Mouse (Mus musculus) liver (tissue): ENCODE results near the gene Angptl4.
A peak's percentile ranks its signal among the peaks of the same experiment; 100 is the strongest.
"Not testable (repeated sequence)": the region's sequence is repeated elsewhere in the genome, so short reads cannot be mapped to it uniquely, and the experiment has no call there.

Source experiments
- DNase-seq: peaks from one replicate; pipeline ENCODE4 v3.0.0-alpha.2; 2020; ENCODE audit warnings: mixed read lengths

Gene Angptl4

DNA sequence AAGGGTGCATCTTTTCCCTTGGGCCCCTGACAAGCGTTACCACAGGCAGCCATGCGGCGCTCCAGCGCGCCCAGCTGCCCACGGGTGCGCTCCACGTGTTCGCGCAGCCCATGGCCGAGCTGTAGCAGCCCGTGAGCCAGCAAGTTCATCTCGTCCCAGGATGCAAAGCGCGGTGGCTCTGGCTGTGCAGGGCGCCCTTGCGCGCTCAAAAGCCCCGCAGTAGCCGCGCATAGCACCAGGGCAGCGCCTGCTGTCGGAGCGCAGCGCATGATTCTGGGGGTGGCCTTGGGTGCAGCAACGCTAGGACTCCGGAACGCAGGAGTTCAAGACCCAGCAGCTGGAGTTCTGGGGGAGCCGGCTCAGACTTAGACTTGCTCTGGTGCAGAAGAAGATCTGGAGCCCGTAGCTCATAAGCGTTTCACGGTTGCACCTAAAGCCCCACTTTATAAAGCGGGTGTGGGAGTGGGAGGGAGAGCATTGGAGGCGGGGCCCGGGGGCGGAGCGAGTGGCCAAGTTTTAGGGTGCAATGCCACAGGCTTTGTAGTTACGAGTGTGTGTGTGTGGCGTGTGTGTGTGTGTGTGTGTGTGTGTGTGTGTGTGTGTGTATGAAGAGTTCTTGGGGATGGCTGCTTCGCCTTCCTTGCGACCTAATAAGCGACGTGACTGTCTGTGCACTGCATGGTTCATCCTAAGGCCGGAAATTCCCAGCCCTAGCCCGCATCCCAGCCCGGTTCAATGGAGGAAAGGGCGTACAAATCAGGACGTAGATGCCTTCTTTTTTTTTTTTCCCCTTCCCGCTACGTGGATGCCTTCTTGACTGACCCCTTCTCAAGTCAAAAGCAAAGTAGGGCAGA lies at the start of gene Angptl4:
Gene Angptl4, minus strand, starts transcription at position 707 of the 854 bp plus-strand sequence.
- peak; percentile 78 for DNase-seq

DNA sequence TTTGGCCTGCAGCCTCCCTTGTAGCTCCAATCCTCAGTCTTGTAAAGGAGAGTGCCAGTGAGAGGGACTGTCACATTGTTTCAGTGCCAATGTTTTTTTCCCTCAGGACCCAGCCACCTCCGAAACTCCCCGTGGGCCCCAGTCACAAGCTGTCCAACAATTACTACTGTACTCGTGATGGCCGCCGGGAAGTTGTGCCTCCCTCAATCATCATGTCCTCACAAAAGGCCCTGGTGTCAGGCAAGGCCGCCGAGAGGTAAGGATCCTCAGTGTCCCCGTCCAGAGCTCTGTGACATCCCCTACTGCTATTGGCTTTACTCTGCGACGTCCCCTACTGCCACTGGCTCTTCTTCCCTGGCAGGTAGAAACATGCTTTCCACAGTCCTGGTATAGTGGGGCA lies 47.9 kb upstream of the Angptl4 start:
- DNase-seq: no peak

DNA sequence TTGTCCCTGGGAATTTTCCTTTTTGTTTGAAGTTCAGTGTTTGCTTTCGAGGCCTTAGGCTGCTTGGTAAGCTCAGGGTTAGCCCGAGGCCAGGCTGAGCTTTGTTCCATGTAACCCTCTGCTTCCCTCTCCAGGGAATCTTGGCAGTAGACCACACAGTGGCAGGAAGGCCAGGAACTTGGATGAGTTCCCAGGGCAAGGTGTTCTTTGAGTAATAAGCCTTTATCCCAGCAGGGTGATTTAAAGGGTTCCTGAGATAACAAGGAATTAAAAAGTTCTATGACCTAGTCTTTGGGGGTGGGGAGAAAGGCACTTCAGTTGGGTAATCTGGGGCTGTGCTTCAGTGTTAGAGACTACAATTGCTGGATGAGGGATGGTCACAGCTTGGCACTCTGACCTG lies 47.3 kb upstream of the Angptl4 start:
- DNase-seq: no peak

DNA sequence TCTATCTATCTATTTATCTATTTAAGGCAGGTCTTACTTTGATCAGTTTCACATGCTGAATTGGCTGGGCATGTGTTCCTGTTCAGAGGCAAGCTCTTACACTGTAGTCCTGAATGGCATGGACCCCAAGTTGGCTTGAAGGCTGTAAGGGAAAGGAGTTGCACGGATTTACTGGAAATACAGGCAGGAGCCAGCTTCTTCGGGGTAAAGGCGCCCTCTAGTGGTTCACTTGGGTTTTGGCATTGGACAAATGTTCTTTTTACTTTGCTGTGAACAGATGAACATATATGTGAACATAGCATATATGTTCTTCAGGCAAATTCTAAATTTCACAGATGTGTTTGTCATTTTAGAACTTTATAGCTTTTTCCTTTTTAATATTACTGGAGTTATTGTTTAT lies 45.2 kb upstream of the Angptl4 start:
- DNase-seq: peak; percentile 77

DNA sequence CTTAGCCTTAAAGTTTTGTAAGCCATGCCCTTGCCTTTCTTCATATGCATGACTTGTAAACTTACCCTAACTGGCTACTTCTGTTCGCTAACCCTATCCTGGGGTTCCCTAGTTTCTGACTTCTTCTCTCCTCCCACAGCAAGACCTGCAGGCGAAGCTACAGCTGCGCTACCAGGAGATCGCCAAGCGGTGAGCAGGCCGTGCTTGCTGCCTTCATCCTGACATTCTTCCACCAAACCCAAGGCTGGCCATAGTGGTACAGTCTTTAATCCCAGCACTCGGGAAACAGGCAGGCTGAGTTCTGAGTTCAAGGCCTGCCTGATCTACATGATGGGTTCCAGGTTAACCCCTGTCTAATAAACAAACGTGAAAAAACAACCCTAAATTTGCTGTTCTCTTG lies 43.8 kb upstream of the Angptl4 start:
- DNase-seq: no peak

DNA sequence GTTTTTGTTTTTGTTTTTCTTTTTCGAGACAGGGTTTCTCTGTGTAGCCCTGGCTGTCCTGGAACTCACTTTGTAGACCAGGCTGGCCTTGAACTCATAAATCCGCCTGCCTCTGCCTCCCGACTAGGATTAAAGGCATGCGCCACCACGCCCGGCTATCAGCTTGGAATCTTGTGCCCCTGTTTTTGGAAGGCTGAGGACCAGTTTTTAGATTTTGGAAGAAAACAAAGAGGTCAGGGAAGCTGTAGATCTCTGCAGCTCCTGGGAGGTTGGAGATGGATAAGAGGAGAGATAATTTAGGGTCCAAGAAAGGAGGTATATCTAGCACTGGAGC lies 43.3 kb upstream of the Angptl4 start:
- not testable (repeated sequence) for DNase-seq

DNA sequence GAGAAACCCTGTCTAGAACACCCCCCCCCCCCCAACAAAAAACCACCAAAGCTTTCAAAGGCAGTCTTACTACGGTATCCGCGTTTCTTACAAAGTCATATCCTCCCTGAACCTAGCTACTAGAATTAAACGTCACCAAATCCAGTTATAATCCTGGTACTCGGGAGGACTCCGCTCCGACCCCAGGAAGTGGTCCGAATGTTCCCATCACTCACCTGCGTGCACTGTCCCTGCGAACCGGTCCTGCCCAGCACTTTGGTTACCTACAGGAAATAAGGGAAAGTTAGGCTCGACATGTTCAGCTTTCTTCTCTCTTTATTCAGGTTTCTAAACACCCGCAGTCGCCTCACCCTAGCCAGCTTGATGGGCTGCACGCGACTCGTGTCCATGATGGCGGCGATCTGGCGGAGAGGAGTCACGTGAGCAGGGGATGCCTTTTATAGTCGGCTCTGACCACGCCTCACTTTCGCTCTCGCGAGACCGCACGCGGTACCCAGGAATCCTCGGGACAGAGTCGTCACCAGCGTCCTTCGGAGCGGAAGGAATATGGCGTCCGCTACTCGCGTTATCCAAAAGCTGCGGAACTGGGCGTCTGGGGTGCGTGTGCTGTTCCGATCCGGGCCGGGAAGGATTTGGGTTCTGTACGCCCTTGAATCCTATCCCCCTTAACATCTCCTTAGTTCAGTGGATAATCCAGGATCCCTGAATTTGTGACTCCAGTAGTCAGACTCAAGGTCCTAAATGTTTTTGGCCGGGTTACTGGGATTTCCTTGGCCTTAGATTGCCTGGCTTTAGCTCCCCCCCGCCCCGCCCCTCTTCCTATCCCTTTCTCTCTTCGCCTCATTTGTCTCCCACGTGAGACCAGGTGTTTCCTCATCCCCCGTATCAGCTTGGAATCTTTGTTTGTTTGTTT lies 42.7 kb upstream of the Angptl4 start, which contains the start of the genes Rps28 and Ndufa7:
Gene Rps28, minus strand, starts transcription at position 479 of the 913 bp plus-strand sequence.
Gene Ndufa7, plus strand, starts transcription at position 489 of the 913 bp plus-strand sequence.
- DNase-seq: peak; percentile 97

DNA sequence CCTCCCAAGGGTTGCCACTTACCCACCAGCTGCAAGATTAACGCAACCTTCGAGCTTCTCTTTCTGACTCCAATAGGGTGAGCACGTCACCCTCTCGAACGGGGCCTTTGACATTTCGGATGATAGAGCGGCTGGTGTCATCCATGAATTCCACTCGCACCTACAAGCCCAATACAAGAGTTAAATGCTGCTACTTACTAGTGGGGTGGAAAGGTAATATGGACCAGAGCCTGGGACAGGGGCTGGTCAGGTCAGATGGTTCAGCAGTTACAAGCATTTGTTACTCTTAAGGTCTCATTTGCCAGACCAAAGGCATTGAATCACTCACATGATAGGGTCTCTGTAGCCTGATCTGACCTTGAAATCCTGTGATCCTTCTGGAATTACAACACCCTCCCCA lies 41.5 kb upstream of the Angptl4 start:
- DNase-seq: not testable (repeated sequence)

DNA sequence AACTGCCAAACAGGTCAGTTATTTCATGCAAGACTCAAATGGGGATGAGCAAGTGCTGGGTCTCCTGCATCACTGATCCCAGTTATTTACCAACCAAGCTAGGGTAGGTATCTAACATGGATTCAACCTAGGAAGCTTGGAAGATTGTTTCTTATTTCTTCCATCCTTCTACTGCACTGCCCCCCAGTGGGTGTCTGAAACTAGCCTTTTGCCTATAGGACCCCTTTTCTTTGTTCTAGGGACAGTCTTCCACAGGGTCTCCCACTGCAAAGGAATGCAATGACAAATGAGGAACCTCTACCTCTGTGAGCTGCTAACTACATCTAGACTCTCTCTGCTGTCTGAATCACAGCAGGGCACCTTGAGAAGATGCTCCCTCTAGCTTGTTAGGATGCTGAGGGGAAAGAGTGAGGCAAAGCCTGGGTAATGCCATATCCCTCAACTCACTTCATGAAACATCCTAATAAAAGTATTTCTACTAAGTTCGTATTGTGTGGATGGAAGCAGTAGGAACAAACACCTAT lies 40.9 kb upstream of the Angptl4 start:
- no peak for DNase-seq

DNA sequence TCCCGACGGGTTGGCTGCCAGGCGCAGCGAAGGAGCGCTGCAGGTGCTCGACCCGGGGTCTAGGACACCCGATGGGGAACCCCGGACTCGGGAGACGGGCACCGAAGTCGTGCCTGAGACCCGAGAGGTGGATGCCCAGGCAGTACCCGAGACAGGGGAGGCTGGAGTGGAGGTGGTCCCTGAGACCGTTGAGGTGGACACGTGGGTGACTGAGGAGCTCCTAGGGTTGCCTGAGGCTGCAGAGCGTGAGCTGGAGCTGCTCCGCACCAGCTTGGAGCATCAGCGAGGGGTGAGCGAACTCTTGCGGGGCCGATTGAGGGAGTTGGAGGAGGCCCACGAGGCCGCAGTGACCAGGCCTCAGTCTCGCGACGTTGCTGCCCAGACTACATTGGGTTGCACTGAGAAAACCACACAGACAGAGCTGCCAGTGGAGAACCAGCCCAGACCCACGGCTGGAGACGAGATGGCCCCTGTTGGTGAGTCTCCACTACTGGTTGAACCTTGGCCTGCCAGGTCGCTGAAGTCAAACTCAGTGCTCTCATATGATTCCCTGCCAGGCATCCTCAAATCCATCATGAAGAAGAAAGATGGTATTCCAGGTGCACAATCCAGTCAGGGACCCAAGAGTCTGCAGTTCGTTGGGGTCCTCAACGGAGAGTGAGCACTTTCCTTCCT lies 36.5 kb upstream of the Angptl4 start:
- no peak for DNase-seq

DNA sequence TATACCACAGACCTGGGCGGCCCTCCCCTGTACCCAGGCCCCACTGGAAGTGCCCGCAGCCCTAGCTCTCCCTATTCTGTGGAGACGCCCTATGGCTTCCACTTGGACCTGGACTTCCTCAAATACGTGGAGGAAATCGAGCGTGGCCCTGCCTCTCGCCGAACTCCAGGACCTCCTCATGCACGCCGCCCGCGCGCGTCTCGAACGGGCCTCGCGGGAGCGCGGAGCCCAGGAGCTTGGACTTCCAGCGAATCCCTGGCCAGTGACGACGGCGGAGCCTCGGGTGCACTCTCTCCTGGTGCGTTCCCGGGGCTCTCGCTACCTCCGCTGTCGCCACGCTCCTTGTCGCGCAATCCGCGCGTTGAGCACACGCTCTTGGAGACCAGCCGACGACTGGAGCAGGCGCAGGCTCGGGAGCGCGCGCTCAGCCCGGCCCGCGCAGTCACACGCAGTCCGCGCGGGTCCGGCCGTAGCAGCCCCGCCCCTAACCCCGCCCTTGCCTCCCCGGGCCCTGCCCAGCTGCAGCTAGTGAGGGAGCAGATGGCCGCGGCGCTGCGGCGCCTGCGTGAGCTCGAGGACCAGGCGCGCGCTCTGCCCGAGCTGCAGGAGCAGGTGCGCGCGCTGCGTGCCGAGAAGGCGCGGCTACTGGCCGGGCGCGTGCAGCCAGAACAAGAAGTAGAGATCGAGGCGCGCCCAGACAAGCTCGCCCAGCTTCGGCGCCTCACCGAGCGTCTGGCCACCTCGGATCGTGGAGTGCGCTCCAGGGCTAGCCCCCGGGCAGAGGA lies 35.7 kb upstream of the Angptl4 start:
- DNase-seq: peak; percentile 98

DNA sequence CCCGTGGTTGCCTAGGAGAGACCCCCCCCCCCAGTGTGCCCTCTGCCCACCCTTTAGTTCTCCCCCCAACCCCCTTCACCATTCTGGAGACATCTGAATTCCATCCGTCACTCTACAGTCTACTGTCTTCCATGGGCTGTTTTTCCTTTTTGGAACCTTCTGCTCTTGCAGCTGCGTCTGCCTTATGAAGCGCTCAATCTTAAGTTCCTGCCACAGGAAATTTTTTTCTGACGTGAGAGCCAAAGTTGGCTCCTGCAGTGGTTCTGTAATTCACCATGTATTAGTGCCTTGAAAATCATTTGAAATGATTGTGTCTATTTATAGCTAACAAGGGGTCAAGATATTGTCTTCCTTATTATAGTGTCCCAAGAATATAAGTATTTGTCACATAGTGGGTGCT lies 35.0 kb upstream of the Angptl4 start:
- DNase-seq: no peak

DNA sequence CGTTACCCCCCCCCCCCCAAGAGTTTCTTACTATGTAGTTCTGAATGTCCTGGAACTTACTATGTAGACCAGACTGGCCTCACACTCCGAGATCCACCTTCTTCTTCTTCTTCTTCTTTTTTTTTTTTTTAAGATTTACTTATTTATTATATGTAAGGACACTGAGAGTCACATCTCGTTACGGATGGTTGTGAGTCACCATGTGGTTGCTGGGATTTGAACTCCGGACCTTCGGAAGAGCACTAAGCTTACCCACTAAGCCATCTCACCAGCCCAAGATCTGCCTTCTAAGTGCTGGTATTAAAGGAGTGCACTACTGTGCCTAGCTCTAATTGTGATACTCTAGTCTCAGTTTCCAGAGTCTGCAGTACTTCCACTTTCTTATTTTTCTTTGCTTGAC lies 33.8 kb upstream of the Angptl4 start:
- DNase-seq: no peak

DNA sequence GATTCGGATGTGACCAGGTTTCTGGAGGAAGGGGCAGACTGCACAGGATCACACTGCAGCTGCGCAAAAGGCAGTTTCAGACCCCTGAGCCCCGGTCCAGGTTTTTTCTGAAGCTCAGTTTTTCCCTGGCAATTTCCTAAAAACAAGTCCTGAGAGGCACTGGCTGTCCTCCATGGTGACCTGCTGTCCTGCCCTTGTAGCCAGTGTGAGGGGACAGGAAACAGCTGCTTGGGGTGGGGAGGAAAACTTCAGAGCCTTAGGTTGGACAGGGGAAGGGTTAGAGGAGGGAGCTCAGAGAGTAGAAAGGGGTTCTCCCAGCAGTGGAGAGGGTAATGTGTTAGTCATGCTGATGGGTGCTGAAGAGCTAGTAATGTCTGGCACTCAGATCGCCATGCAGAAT lies 31.4 kb upstream of the Angptl4 start:
- DNase-seq: no peak

DNA sequence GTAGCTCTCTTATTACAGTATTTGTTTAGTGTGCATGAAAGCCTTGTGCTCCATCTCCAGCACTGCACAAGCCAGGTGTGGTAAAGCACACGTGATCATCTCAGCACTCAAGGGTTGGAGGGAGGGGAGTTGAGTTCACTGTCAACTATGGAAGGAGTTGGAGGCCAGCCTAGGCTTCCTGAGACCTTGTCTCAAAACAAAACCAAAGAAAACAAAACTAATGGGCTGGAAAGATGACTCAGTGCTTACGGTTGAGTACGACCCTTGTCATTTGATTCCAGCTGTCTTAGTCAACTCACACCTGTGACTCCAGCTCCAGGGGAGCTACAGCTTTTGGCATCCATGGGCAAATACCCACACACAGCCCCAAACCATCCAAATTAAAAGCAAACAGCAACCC lies 30.8 kb upstream of the Angptl4 start:
- no peak for DNase-seq

DNA sequence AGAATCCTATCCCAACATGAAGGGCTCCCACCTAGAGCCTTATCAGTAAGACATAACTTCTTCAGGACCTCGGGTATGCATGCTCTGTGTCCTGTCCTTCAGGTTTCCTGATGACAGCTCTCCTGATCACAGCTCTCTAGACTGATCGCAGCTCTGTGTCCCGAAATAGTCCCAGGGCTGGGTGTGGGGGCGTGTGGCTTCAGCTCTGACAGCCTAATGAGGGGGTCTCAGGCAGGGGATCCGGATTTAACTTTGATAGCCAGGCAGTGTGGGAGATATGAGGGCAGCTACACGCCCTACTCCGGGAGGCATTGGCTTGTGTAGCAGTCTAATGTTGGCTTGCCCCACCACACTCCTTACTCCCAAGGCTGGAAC lies 29.5 kb upstream of the Angptl4 start:
- no peak for DNase-seq

DNA sequence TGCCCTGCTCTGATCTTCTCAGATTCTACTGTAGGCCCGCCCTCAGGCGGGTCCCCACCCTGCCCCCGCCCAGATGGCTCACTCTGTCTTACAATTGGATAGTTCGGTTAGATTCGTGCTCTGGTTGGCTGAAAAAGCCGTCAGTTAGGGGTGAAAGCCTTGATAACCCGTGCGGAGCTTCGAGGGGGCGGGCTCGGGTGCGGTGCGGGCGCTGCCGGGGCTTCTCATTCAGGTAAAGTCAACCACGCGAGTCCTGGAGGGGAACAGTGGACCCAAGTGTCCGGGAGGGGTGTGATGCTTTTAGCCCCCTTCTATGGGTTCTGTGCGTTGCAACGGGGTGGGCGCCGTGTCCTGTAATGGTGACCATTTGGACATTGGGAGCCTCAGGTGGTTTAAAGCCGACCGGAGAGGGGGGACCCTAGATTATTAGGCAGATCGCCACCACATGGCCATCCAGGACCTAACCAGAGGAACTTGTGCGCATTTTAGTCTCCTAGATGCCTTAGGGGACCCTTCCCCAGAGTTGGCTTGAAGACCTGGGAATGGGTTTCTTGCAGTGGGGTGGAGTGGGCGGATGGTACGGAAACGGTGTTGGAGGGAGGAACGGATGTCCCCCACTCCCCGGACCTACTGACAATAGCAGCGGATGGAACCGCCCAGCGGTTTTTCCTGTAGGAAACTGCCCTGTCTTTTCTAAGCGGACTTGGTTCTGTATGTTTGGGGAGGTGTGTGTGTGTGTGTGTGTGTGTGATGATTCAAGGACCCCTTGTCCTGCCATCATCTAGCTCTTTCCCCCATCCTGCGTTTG lies 28.9 kb upstream of the Angptl4 start, which contains the start of gene Kank3:
Gene Kank3, plus strand, starts transcription at position 186 of the 808 bp plus-strand sequence.
- peak; percentile 94 for DNase-seq

DNA sequence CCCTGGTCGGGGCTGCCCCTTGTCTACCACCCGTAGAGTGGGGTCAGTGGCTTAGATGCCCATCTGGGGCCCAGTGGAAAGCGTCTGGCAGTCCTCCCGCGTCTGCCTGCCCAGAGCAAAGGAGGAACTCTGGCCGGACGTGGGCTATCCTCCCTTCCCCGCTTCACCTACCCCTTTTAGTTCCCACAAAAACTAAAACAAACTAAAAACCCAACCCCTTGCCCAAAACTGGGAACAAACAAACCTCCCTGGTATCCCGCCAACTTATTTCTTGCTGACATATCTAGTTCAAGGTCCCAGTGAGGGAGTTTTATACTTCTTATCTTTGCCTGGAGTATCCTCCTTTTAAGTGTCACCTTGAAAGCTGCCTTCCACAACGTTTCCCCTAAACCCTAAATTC lies 26.6 kb upstream of the Angptl4 start:
- no peak for DNase-seq

DNA sequence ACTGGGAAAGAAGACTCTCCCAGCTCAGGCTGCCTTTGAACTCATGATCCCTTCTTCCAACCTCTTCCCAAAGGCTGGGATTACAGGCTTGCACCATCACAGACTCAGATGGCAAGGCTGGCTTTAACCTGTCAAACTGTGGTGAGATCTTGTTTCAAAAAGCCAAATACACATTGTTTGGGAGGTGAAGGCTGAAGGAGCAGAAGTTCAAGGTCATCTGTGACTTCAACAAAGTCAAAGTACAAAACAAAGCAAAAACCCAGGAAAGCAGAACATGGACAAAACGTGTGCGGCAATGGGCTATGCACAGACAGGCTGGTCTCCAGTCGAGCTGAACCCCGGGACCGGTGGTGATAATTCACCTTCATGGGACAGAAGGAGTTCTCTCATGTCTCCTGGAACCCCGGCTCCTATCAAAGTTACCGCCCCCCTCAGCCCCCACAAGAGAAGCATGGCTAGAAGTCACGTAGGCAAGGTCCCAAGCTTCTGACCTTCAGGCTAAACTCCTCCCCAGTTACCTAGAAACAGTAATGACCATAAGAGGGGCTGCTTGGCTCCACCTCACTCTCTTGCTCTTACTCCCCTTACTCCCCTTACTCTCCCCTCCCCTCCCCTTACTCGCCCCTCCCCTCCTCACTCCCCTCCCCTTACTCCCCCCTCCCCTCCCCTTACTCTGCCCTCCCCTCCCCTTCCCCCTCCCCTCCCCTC lies 25.7 kb upstream of the Angptl4 start:
- no peak for DNase-seq

DNA sequence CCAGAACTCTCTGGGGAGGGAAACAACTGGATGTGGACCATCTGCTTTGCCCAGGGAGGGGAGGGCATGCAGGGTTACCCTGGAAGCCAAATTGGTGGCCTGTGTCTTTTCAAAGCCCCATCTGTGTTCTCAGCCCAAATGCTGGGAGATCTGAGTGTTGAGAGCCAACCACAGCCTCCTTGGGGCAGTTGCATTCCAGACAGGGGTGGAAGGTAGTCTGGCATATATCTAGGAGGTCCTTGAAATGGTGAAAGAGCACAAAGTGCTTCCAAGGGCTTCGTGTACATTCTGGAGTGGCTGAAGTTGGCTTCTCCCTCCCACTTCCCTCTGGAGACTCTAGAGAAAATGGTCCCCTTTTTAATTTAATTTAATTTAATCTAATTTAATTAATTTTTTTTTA lies 23.1 kb upstream of the Angptl4 start:
- DNase-seq: no peak

DNA sequence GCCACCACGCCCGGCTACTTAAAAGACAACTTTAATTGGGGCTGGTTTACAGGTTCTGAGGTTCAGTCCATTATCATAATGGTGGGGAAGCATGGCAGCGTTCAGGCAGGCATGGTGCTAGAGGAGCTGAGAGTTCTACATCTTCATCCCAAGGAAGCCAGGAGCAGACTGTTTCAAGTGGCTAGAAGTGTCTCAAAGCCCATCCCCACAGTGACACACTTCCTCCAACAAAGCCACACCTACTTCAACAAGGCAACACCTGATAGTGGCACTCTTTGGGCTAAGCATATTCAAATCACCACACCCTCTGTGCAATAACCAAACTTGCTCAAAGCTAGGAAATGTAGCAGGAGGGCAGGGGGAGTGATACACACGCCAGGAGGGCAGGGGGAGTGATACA lies 22.6 kb upstream of the Angptl4 start:
- DNase-seq: no peak
